Comparison of ENCODE assay signal across 24 mouse cellular contexts in the genomic region with DNA sequence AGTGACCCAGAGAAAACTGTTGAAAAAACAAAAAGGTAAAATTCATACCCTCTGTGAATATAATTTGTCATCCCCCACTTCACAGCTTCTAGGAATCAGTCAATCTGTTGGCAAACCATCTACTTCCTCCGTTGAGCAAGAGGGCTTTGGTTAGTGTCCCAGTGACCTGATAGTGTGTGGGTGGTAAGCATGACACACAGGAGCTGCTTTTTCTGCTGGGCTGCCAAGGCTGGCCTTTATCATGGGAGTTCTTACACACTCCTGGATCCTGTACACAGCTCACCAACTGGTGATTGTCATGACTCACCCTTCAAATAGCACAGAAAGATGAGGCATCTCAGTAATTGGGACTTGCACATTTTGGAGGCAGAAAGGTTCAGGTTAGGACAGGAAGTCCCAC. TPM values are rescaled to one million over a fixed set of nuclear protein-coding genes. Genes with fewer than 3 reads are reported as not detected.
DNase-seq lines count a peak whose midpoint lies in the region; ATAC-seq lines count a peak whose summit lies in the region.
"Had no signal": no experiment of that assay in that cellular context is flagged by ENCODE, and none has a peak within 500 bp of the region (broad histone marks: within the 10 kb centered on the region; RNA-seq: fewer than 3 reads in every experiment).

A gene (minus strand): TSS at position 378 of the 400 bp plus-strand sequence.

- H3K27ac ChIP-seq in heart, embryonic 11.5 days (ENCODE audit: low read depth, low read length), result no peak within 1 kb of the TSS
- H3K27ac ChIP-seq: forebrain, embryonic 15.5 days; hindbrain, embryonic 14.5 days; midbrain, embryonic 15.5 days; neural tube, embryonic 12.5 days had no signal

- no peak within 1 kb of the TSS for H3K4me2 ChIP-seq in heart, embryonic 11.5 days
- H3K4me2 ChIP-seq: forebrain, embryonic 15.5 days; hindbrain, embryonic 14.5 days; liver, embryonic 11.5 days; midbrain, embryonic 15.5 days; neural tube, embryonic 12.5 days had no signal

- no peak for ATAC-seq in heart, embryonic 11.5 days (replicated peaks; ENCODE audit: insufficient number of reproducible peaks, low FRiP score, low TSS enrichment)
- ATAC-seq: forebrain, embryonic 15.5 days; midbrain, embryonic 15.5 days had no signal

- H3K9ac ChIP-seq in heart, embryonic 11.5 days (ENCODE audit: low read depth, low read length), result no peak within 1 kb of the TSS
- H3K9ac ChIP-seq: forebrain, embryonic 15.5 days; hindbrain, embryonic 14.5 days; midbrain, embryonic 15.5 days; neural tube, embryonic 12.5 days had no signal

- H3K27me3 ChIP-seq in heart, embryonic 11.5 days (ENCODE audit: control insufficient read depth, insufficient read depth, low read length), result no peaks in the 10 kb centered on the region
- H3K27me3 ChIP-seq: forebrain, embryonic 15.5 days; midbrain, embryonic 15.5 days; neural tube, embryonic 12.5 days had no signal

- no peaks in the 10 kb centered on the region for H3K4me1 ChIP-seq in heart, embryonic 11.5 days (ENCODE audit: control insufficient read depth, insufficient read depth, low read length)
- H3K4me1 ChIP-seq: forebrain, embryonic 15.5 days; midbrain, embryonic 15.5 days; neural tube, embryonic 12.5 days had no signal

- DNase-seq in heart, adult 18-20 months, result peak; percentile 4 to 13
- peak; percentile 4 for DNase-seq in urinary bladder, postnatal 14 days (ENCODE audit: low spot score)
- DNase-seq in urinary bladder, postnatal 4 days (ENCODE audit: low spot score in 2 of 2), result no peak
- DNase-seq in gonadal fat pad, adult 2 months (ENCODE audit: low read depth), result peak; percentile 63
- DNase-seq in gastrocnemius, adult 8-10 months (ENCODE audit: low spot score in 2 of 2), result no peak
- DNase-seq in cerebellum, postnatal 10 days, result no peak
- DNase-seq in kidney, postnatal 10 days, result no peak
- DNase-seq: cerebellum, adult 9-10 months; gastrocnemius, postnatal 10 days; kidney, adult 2 months had no signal

- H3K36me3 ChIP-seq in heart, embryonic 11.5 days (ENCODE audit: control insufficient read depth, insufficient read depth, low read length), result no peaks in the 10 kb centered on the region
- H3K36me3 ChIP-seq: forebrain, embryonic 15.5 days; midbrain, embryonic 15.5 days; neural tube, embryonic 12.5 days had no signal

- no peak within 1 kb of the TSS for H3K4me3 ChIP-seq in heart, embryonic 11.5 days (ENCODE audit: low read depth, low read length)
- H3K4me3 ChIP-seq: forebrain, embryonic 15.5 days; midbrain, embryonic 15.5 days; neural tube, embryonic 12.5 days had no signal

- WGBS in heart, embryonic 11.5 days (ENCODE audit: insufficient replicate concordance), result 25% methylated on average over 1 of the region's 1 CpGs

- no peaks in the 10 kb centered on the region for H3K9me3 ChIP-seq in heart, embryonic 11.5 days (replicated peaks; ENCODE audit: control insufficient read depth, low read length)
- H3K9me3 ChIP-seq: forebrain, embryonic 15.5 days; midbrain, embryonic 15.5 days; neural tube, embryonic 12.5 days had no signal

RNA-seq across cellular contexts. Expression of the gene that starts here (rescaled TPM):
- total RNA-seq in heart, adult 18-20 months (2021), result not detected
- polyA plus RNA-seq in heart, embryonic 11.5 days (2014; fragmentation: Nextera tagmentation; extraction: Ambion mirVana), result not detected in 2 replicates
- polyA plus RNA-seq in gonadal fat pad, adult 2 months (2012; rRNA removed), result 55.1 and 80.8 TPM in 2 replicates
- not detected for total RNA-seq in gastrocnemius, adult 8-10 months (2022)
- total RNA-seq: adrenal gland, adult 18-20 months; gastrocnemius, postnatal 10 days; layer of hippocampus, adult 8-10 months; left cerebral cortex, postnatal 36 days had no signal
- polyA plus RNA-seq: embryonic facial prominence, embryonic 14.5 days; forebrain, embryonic 15.5 days; heart, embryonic 14.5 days; hindbrain, embryonic 14.5 days; kidney, adult 2 months; liver, embryonic 11.5 days; midbrain, embryonic 15.5 days; neural tube, embryonic 12.5 days; small intestine, adult 2 months; testis, adult 2 months; urinary bladder, adult 2 months had no signal

Comparison
In these comparisons a context has a peak if more than half of its experiments do, and no peak if none do; other contexts are left out.
1. RNA of the gene that starts here (polyA plus RNA-seq): 55.1 to 80.8 TPM in gonadal fat pad, adult 2 months; not detected in heart, embryonic 11.5 days; every median in the first group is over 10 times any median in the second.
2. DNase-seq: peak in urinary bladder, postnatal 14 days (single experiment) and gonadal fat pad, adult 2 months (single experiment); none in urinary bladder, postnatal 4 days (0 of 2), gastrocnemius, adult 8-10 months (0 of 2), cerebellum, postnatal 10 days (0 of 2) and kidney, postnatal 10 days (single experiment).
3. Peak in DNase-seq in heart, adult 18-20 months; RNA of the gene not detected or under 1 TPM.